Mouse (Mus musculus) heart, embryonic 12.5 days (tissue): ENCODE measurements at regions not wholly inside any gene's neighbourhood (a gene's known extent, or its start where the extent isn't known, plus 50 kb on each side); places are given as distances from the start of the nearest gene placed in this dataset.
"Not testable (repeated sequence)": the region's sequence is repeated elsewhere in the genome, so short reads cannot be mapped to it uniquely, and the experiment has no call there.

Experiments used
- ATAC-seq: fragments of 200-750 bp; cut with Nextera tagmentation; 2 replicates; pipeline ENCODE4 v1.8.0; 2017; ENCODE audit warnings: moderate TSS enrichment, moderate library complexity; ENCODE audit not compliant: insufficient number of reproducible peaks, low FRiP score
- H3K27ac ChIP-seq: fragments of 300-500 bp; sonication (generic); 2 replicates; pipeline ENCODE4 v1.5.1; 2016; ENCODE audit warnings: mild to moderate bottlenecking, moderate library complexity; ENCODE audit not compliant: poor library complexity, severe bottlenecking
- H3K27me3 ChIP-seq: fragments of 300-500 bp; sonication (generic); replicated peaks from 2 replicates; pipeline ENCODE4 v1.6.1; 2016; ENCODE audit warnings: mild to moderate bottlenecking, moderate library complexity
- H3K36me3 ChIP-seq: fragments of 300-500 bp; sonication (generic); 2 replicates; pipeline ENCODE4 v1.6.1; 2016; ENCODE audit warnings: mild to moderate bottlenecking, moderate library complexity
- H3K4me1 ChIP-seq: fragments of 300-500 bp; sonication (generic); replicated peaks from 2 replicates; pipeline ENCODE4 v1.6.1; 2016; ENCODE audit warnings: mild to moderate bottlenecking
- H3K4me2 ChIP-seq: fragments of 300-500 bp; sonication (generic); 2 replicates; pipeline ENCODE4 v1.6.1; 2016; ENCODE audit warnings: mild to moderate bottlenecking, moderate library complexity
- H3K4me3 ChIP-seq: fragments of 300-500 bp; sonication (generic); 2 replicates; pipeline ENCODE4 v1.5.1; 2016; ENCODE audit warnings: mild to moderate bottlenecking
- H3K9ac ChIP-seq: fragments of 300-500 bp; sonication (generic); 2 replicates; pipeline ENCODE4 v1.6.1; 2016; ENCODE audit warnings: mild to moderate bottlenecking, moderate library complexity
- H3K9me3 ChIP-seq: fragments of 300-500 bp; sonication (generic); replicated peaks from 2 replicates; pipeline ENCODE4 v1.6.1; 2016; ENCODE audit warnings: mild to moderate bottlenecking, moderate library complexity
- WGBS: fragments of 180-500 bp; shearing (Covaris S2); methylation state at CpG from one replicate; pipeline ENCODE4 v1.1.7; 2016; 5-methylcytosine and 5-hydroxymethylcytosine counted together

DNA sequence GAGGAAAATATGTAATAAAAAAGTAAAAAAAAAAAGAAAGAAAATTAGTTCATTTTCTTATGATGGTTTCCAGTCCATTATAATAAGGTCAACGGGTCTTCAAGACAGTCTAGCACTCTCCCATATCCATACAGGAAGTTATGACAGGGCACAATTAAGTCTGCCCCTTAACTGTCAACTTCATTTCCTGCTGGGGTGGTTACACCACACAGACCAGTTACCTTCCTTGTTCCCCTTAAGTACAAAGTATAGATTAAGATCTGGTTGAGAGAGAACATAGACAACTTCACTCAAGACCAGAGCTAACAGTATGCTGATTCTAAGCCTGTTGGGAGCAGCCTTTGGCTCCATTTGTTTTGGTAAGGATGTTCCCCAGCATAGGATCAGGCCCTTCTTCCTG lies 855.2 kb upstream of the Olfr1507 start:
- not testable (repeated sequence) for ATAC-seq, H3K27me3 ChIP-seq
- 64% methylated on average over 1 of the region's 1 CpGs for WGBS

GRCm38 (mm10) chr14:53349111-53349510 lies 853.6 kb upstream of the Olfr1507 start:
- H3K4me1 ChIP-seq, H3K4me3 ChIP-seq, ATAC-seq, H3K9ac ChIP-seq, H3K27ac ChIP-seq, H3K9me3 ChIP-seq, H3K4me2 ChIP-seq, H3K36me3 ChIP-seq, H3K27me3 ChIP-seq: not testable (repeated sequence)

More for the DNA sequence above, 855.2 kb upstream of the Olfr1507 start:
- H3K4me2 ChIP-seq, H3K4me3 ChIP-seq, H3K27ac ChIP-seq, H3K9ac ChIP-seq, H3K36me3 ChIP-seq, H3K4me1 ChIP-seq, H3K9me3 ChIP-seq: not testable (repeated sequence)

GRCm38 (mm10) chr14:53345568-53345967 lies 850.0 kb upstream of the Olfr1507 start:
- not testable (repeated sequence) for H3K27me3 ChIP-seq, H3K36me3 ChIP-seq, H3K27ac ChIP-seq, H3K9me3 ChIP-seq, H3K9ac ChIP-seq, H3K4me3 ChIP-seq, H3K4me1 ChIP-seq, H3K4me2 ChIP-seq, ATAC-seq
- 35% methylated on average over 2 of the region's 2 CpGs for WGBS

GRCm38 (mm10) chr14:53343849-53344248 lies 848.3 kb upstream of the Olfr1507 start:
- not testable (repeated sequence) for H3K4me1 ChIP-seq, H3K4me2 ChIP-seq, H3K36me3 ChIP-seq, H3K27ac ChIP-seq, H3K9ac ChIP-seq, H3K9me3 ChIP-seq, H3K4me3 ChIP-seq, ATAC-seq, H3K27me3 ChIP-seq
- 54% methylated on average over 5 of the region's 5 CpGs for WGBS

- not testable (repeated sequence) for ATAC-seq, H3K4me3 ChIP-seq
- 71% methylated on average over 1 of the region's 4 CpGs for WGBS
These were observed 843.6 kb upstream of the Olfr1507 start for GRCm38 (mm10) chr14:53339167-53339566.

DNA sequence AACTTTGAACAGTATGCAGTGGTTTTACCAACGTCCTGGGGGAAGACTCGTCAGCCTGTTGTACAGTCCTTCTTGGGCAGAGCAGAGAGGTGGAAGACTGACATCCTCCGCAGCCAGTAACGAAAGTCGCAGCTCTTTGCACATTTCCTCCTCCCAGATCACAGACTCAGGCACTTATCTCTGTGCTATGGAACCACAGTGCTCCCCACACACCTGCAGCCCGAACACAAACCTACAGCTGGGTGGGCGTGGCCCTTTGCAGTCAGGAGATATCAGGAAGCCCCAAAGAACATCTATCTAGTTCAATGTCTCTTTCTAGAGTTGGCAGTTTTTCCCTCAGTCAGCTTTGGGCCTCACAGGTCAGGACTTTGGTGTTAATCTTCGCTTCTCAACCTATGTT lies 841.9 kb upstream of the Olfr1507 start:
- H3K27ac ChIP-seq, H3K36me3 ChIP-seq, H3K9ac ChIP-seq, ATAC-seq, H3K4me2 ChIP-seq, H3K4me1 ChIP-seq, H3K9me3 ChIP-seq, H3K4me3 ChIP-seq, H3K27me3 ChIP-seq: not testable (repeated sequence)
- WGBS = 46% methylated on average over 5 of the region's 8 CpGs

More at GRCm38 (mm10) chr14:53339167-53339566, 843.6 kb upstream of the Olfr1507 start:
- H3K27ac ChIP-seq, H3K4me2 ChIP-seq, H3K27me3 ChIP-seq, H3K36me3 ChIP-seq, H3K4me1 ChIP-seq, H3K9ac ChIP-seq, H3K9me3 ChIP-seq: not testable (repeated sequence)

DNA sequence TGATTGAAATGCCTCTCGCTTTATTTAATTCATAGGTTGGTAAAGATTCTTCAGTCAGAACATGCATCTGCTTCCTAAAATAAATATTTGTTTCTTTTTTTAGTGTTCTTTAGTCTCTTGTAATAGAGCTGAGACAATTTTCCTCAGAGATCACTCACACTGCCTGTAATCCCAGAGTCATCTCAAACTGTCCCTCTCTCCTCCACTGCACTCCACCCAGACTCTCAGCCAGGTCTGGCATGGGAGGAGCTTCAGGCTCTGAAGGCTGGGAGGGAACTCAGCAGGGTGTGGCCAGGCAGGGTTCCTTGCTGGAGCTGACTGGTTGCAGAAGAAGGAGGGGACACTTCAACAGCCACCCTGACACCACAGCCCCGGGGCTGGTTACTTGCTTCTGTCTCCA lies 841.2 kb upstream of the Olfr1507 start:
- 0% methylated on average over 1 of the region's 2 CpGs for WGBS
- H3K9me3 ChIP-seq, H3K27me3 ChIP-seq, H3K4me3 ChIP-seq, H3K9ac ChIP-seq, H3K4me1 ChIP-seq, H3K4me2 ChIP-seq, H3K36me3 ChIP-seq, H3K27ac ChIP-seq, ATAC-seq: not testable (repeated sequence)

DNA sequence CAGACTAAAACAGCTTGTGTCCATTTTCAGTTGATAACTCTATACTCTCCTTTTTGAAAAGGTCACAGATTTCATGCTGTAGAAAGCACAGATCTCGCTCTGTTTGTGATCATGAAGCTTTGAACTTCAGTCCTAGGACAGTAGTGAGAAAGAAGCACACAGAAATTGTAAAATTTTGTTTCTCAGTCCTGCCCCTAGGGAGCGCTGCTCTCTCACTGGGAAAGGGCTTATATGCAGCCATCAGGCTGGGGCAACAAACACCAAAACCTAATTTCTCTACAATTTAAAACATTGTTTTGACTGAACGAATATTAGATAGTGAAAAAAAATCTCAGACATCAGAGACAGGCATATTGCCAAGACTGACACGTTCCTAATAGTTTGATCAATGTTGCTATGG lies 838.9 kb upstream of the Olfr1507 start:
- WGBS = no CpG with 5 or more reads among the region's 4 CpGs
- not testable (repeated sequence) for H3K36me3 ChIP-seq, H3K4me2 ChIP-seq, H3K27me3 ChIP-seq, H3K27ac ChIP-seq, H3K4me1 ChIP-seq, ATAC-seq, H3K9ac ChIP-seq, H3K9me3 ChIP-seq, H3K4me3 ChIP-seq

- H3K27ac ChIP-seq, H3K4me2 ChIP-seq, H3K27me3 ChIP-seq, H3K9me3 ChIP-seq, H3K36me3 ChIP-seq, ATAC-seq, H3K4me1 ChIP-seq, H3K9ac ChIP-seq, H3K4me3 ChIP-seq: not testable (repeated sequence)
These were observed 835.6 kb upstream of the Olfr1507 start for GRCm38 (mm10) chr14:53331153-53331552.

DNA sequence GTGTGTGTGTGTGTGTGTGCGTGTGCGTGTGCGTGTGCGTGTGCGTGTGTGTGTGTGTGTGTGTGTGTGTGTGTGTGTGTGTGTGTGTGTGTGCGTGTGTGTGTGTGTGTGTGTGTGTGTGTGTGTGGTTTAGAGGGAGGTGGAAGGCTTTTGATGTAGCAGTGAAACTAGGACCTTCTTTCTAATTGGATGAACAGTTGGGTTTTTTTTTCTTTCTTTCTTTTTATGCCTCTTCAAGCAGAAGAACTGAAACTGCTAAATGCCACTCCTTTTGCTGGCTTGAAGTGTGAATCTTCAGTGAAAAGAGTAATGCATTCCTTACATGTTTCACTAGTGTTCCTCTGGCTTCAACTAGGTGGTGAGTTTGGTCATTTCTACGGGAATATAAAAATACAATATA lies 828.8 kb upstream of the Olfr1507 start:
- H3K9ac ChIP-seq, H3K27me3 ChIP-seq, H3K4me3 ChIP-seq, H3K36me3 ChIP-seq, H3K4me1 ChIP-seq, H3K9me3 ChIP-seq, H3K27ac ChIP-seq, ATAC-seq, H3K4me2 ChIP-seq: not testable (repeated sequence)
- WGBS = no CpG with 5 or more reads among the region's 7 CpGs

DNA sequence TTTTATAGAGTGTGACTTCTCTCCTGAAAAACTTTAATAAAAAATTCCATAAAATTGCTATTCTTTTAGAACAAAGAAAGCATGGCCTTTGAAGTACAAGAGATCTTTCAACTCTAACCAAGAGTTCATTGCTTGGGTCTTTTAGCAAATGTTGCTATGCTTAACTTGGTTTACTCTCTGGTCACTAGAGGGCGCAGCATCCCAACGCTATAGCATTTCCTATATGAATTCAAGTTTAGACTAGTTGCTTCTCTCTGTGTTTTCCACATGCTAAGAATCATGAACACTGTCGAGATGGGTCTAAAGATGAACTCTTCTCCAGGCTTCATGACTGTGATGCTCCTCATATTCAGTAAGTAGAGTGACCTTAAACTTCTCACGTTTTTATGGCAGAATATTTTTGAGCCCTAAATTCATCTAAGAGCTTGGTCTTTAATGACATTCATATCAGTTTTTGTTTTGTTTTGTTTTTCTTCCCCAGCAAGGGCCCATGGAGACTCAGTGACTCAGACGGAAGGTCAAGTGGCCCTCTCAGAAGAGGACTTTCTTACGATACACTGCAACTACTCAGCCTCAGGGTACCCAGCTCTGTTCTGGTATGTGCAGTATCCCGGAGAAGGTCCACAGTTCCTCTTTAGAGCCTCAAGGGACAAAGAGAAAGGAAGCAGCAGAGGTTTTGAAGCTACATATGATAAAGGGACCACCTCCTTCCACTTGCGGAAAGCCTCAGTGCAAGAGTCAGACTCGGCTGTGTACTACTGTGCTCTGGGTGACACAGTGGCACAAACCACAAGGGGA lies 823.2 kb upstream of the Olfr1507 start:
- H3K9me3 ChIP-seq, H3K4me1 ChIP-seq, ATAC-seq, H3K36me3 ChIP-seq, H3K9ac ChIP-seq, H3K27me3 ChIP-seq, H3K27ac ChIP-seq, H3K4me3 ChIP-seq, H3K4me2 ChIP-seq: not testable (repeated sequence)
- WGBS = no CpG with 5 or more reads among the region's 9 CpGs

- not testable (repeated sequence) for H3K36me3 ChIP-seq, H3K4me2 ChIP-seq, H3K9me3 ChIP-seq, H3K9ac ChIP-seq, H3K4me1 ChIP-seq, H3K27ac ChIP-seq, ATAC-seq, H3K4me3 ChIP-seq, H3K27me3 ChIP-seq
- 32% methylated on average over 1 of the region's 1 CpGs for WGBS
These were observed 816.9 kb upstream of the Olfr1507 start for GRCm38 (mm10) chr14:53312490-53312889.
